Mouse (Mus musculus) splenic B cell, adult 2 months (primary cell): ENCODE data around the gene Gjd3.

Source experiments
- DNase-seq: peaks from one replicate; pipeline ENCODE4 v3.0.0-alpha.2; 2011; ENCODE audit warnings: low read depth, low spot score
- H3K27me3 ChIP-seq: 2 replicates; pipeline ENCODE4 v1.6.1; 2012; ENCODE audit warnings: mild to moderate bottlenecking, low read length, moderate library complexity, mixed read lengths; ENCODE audit not compliant: control insufficient read depth, poor library complexity, insufficient read depth, severe bottlenecking
- H3K36me3 ChIP-seq: 2 replicates; pipeline ENCODE4 v1.6.1; 2012; ENCODE audit warnings: mild to moderate bottlenecking, low read length, moderate library complexity, mixed read lengths; ENCODE audit not compliant: control insufficient read depth, poor library complexity, insufficient read depth, severe bottlenecking

The Gjd3 gene

DNA sequence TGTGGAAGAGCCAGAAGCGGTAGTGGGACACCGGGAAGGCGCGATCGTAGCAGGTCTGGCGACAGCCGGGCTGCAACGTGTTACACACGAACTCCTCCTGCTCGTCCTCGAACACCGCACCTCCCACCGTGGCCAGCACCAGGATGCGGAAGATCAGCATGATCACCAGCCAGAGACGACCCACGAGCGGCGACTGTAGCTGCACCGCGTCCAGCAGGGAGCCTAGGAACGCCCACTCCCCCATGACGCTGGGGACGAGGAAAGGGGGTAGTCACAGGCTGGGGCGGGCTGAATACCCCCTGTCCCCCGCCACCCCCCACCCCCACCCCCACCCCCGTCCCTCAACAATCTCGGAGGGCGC, at the start of gene Gjd3:
Gjd3 (minus strand) TSS at position 244 of the 361 bp plus-strand sequence.
- no peaks in the 10 kb centered on the region for H3K36me3 ChIP-seq
- DNase-seq, result no peak
- H3K27me3 ChIP-seq, result no peaks in the 10 kb centered on the region; the same call in 1 of the 2 replicates

DNA sequence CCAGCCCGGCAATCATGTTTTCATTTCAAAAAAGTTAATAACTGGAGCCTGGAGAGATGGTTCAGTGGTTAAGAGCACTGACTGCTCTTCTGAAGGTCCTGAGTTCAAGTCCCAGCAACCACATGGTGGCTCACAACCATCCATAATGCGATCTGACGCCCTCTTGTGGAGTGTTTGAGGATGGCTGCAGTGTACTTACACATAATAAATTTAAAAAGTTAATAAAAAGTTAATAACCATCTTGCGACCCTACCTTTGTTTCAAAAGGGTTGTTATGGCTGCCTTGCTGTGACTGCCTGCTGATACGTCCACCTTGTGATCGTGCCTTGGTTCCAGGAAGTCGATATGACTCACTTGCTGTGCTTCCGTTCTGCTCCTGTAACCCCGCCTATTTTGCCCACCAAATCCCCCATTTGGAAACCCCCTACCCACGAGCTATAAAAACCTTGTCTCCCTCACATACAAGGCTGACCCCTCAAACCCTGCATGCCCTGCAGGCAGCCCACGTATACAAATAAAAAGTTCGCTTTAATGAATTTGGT, 44.2 kb upstream of the Gjd3 start:
- H3K27me3 ChIP-seq, result no peaks in the 10 kb centered on the region
- no peaks in the 10 kb centered on the region for H3K36me3 ChIP-seq
- DNase-seq, result peak; percentile 36

DNA sequence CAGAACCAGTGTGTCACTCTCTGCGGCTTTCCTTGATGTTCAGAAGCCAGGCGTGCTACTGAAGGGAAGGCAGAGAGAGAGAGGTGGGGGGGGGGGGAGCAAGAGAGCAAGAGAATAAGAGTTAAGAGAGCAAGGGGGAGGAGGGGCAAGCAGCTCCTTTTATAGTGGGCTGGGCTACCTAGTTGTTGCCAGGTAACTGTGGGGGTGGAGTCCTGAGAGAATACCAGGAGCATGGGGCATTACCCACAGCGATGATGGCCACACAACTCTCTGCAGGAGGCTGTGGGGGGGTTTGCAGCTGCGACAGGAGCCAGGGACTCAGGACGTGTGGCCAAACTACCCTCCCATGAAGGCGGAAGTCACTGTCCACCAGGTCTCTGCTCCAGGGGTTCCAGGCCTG, 43.1 kb upstream of the Gjd3 start:
- H3K27me3 ChIP-seq, result no peaks in the 10 kb centered on the region
- no peak for DNase-seq
- H3K36me3 ChIP-seq, result no peaks in the 10 kb centered on the region

DNA sequence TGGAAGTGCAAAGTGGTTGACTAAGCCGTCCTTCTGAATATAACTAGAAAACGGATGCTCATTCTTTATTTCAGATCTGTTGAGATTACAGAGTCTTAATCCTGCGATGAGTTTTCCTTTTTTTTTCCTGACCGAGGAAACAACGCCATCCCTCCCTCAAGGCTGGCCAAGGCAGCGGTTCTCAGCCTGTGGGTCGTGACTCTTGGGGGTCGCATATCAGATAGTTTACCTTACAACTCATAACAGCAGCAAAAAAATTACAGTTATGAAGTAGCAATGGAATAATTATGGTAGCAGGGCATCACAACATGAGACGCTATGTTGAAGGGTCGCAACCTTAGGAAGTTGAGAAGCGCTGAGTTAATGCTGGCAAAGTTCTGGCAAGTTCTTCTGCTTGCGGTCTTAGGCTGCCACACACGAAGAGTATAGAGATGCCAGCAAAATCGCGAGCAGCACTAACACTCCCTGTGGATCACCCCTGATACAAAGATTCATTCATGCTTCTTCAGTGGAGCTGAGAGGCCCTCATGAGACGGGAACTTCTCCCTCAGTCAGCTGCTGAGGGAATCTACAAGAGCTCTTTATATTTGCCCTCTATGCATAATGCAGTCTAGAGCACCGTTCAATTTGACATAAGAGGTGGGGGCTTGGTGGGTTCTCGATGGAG, 41.8 kb upstream of the Gjd3 start:
- no peak for DNase-seq
- Histone ChIP-seq H3K27me3 (no peaks in the 10 kb centered on the region), H3K36me3 (no peaks in the 10 kb centered on the region)

DNA sequence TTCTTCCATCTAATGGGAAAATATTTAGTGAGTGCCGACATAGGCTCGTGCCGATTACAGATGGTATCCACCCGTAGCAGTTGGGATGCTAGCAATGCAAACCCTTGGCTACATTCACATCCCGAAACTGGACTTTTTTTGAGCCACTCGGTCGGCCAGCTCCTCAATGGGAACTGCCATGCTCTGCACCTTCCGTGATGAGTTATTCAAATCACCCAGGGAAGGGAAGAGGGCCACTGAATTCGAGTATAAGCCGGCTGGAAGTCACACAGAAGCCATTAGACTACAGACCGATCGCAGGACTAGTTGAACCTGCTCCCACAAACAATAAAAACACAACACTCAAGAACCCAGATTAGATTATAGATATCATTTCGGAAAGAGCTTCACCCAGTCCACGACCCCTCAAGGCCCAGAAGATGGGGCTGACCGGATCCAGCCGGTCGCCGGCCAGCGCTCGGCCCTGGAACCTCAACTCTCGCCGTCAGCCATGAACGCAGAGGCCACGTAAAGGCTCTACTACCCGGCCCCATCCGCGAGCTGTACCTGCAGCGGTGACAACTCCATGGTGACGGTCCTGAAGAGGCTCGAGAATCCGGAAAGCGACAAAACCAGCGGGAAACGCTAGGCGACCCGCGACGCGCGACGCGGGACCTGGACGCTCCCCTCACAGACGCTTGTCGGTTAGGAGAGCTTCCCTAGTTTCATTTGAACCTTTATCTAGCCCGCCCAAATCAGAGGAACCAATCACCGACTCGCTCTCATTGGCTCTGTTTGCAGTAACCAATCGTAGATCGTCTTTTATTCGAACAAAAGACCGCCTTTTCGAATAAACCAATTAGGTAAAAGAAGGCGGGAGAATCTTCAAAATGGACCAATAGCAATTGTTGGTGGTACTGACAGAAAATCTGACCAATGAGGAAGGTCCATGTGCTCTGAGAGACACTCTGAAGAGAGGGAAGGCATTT, 41.0 kb upstream of the Gjd3 start, which contains the start of gene Top2a:
Top2a (minus strand) TSS at position 690 of the 968 bp plus-strand sequence.
- DNase-seq, result peak; percentile 98
- Histone ChIP-seq H3K36me3 (no peaks in the 10 kb centered on the region), H3K27me3 (no peaks in the 10 kb centered on the region)

DNA sequence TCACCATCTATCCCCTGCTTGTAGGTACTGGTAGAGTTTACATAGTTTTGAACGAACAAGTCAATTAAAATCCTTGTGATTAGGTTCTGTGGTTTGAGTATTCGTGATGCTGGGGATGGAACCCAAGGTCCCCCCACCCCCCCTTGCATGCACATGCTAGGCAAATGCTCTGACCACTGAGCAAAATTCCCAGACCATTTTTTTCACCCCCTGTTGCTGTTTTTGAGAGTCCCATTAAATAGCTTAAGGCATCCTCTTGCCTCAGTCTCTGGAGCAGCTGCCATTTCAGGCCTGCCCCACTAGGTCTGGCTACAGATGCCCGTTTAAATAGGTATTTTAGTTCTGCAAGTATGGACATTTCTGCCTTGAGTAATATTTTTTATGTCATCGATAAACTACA, 40.3 kb upstream of the Gjd3 start:
- no peak for DNase-seq
- Histone ChIP-seq H3K27me3 (no peaks in the 10 kb centered on the region), H3K36me3 (no peaks in the 10 kb centered on the region)

DNA sequence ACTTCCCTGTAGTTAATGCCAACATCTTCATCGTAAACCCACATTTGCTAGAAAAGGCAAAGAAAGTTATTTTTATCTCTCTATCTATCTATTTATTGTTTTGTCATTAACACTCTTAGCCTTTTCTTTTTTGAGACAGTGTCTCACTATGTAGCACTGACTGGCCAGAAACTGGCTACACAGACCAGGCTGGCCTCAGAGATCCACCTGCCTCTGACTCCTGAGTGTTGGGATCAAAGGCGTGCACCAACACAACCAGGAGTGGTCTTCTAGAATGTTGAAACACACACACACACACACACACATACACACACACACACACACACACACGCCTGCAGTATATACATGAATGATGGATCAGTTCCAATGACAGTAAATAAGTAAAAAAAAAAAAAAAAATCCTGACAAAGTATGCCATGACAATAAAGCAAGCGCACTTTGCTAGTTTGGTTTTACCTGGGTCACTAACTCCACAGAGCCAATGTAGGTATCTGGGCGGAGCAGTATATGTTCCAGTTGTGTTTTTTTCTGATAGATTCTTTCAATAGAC, 39.6 kb upstream of the Gjd3 start:
- Histone ChIP-seq H3K36me3 (no peaks in the 10 kb centered on the region), H3K27me3 (no peaks in the 10 kb centered on the region)
- no peak for DNase-seq

DNA sequence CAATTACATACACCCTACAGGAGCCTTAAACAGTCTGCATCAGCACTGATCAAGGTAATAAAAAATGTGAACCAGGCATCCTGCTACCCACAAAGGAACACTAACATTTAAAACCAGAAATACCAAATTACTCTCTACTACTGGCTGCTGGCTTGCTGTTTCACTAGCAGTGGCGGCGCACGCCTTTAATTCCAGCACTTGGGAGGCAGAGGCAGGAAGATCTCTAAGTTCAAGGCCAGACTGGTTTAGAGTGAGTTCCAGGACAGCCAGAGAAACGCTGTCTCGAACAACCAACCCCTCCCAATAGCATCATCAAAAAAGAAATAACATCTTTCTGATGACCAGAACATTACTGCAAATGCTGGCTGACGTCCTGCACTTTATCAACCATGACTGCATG, 37.0 kb upstream of the Gjd3 start:
- Histone ChIP-seq H3K27me3 (no peaks in the 10 kb centered on the region; the same call in 1 of the 2 replicates), H3K36me3 (no peaks in the 10 kb centered on the region)
- DNase-seq, result no peak

DNA sequence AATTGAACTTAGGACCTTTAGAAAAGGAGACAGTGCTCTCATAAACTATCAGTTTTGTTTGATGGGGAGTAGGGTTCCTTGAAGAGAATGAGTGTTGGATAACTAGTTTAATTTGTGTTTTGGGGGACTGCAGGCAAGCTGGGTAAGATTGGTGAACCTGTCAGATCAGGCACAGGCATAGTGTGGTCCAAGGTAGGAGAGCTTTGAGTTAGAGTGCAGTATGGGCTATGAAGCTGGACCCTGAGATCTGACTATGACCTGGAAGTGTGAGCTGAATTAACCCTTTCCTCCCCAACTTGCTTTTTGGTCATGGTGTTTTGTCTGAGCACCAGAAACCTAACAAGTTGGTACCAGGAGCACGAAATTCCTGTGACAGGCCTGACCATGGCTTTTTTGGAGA, 31.0 kb upstream of the Gjd3 start:
- DNase-seq, result no peak
- H3K36me3 ChIP-seq, result no peaks in the 10 kb centered on the region

DNA sequence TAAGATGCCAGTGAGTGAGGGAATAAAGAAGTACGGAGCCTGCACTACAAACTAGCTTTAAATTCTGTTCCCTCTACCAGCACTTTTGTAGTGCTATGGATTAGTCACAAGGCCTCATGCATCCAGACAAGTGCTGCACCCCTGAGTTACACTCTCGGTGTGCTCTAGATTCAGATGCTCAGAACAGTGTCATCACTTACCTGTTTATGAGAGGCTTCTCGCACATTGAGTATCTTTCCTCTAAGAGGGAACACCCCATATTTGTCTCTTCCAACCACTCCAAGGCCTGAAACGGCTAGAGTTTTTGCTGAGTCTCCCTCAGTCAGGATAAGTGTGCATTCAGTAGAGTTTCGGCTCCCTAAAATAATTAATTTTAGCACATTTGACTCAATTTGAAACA, 27.9 kb upstream of the Gjd3 start:
- Histone ChIP-seq H3K27me3 (no peaks in the 10 kb centered on the region; the same call in 1 of the 2 replicates), H3K36me3 (no peaks in the 10 kb centered on the region)
- no peak for DNase-seq

More for the DNA sequence above, 31.0 kb upstream of the Gjd3 start:
- H3K27me3 ChIP-seq, result no peaks in the 10 kb centered on the region; the same call in 1 of the 2 replicates

DNA sequence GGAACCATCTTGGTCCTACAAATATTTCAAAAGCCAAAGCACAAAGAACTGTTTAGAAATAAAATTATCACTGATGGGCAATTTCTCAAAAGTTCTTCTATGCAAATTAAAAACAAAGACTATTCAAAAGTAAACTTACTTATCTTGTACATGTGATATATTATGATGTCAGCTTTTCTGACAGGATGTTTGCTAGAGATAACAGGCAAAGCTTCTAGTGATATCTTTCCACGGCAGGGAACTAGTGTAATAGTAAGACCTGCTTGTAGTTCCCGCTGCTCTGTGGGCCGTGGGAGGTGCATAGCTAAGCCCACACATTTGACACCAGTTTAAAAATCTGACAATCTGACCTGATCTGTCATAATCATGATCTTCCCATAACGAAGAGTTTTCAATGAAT, 27.3 kb upstream of the Gjd3 start:
- DNase-seq, result no peak
- H3K36me3 ChIP-seq, result no peaks in the 10 kb centered on the region
- H3K27me3 ChIP-seq, result no peaks in the 10 kb centered on the region; the same call in 1 of the 2 replicates

DNA sequence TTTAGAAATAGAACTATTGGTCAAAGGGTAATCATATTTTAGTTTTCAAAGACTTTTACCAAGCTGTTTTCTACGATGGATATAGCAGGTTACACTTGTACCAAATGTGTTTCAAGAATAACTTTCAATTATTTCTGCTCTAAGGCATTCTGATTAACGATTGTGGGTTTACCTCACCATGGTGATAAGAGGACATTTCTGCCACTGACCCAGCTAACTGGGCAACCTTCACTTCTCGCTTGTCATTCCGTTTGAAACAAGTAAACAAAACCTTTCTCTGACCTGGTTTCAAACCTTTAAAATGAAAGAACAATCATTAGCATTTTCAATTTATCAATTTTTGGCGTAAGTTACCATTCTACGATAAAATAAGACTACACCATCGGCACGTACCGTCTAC, 24.0 kb upstream of the Gjd3 start:
- Histone ChIP-seq H3K27me3 (no peaks in the 10 kb centered on the region; the same call in 1 of the 2 replicates), H3K36me3 (no peaks in the 10 kb centered on the region)
- DNase-seq, result no peak

DNA sequence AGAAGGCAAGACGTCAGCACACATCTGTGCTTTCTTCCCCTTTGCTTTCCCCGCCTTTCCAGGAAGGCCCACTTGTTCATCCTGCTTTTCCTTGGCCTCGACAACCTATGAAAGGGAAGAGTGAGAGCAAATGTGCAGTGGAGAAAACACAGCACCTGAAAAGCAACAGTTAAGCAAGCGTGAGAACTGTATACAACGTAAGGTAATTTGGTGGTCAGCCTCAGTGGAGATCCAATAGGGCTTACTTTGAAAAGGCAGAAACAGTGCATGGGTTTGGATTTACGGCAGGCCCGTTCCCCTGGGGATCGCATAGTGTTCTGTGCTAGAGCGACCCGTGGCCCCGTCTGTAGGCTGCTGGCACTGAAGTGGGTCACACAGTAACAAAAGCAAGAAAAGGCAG, 16.4 kb upstream of the Gjd3 start:
- H3K36me3 ChIP-seq, result no peaks in the 10 kb centered on the region
- no peaks in the 10 kb centered on the region for H3K27me3 ChIP-seq
- DNase-seq, result no peak

DNA sequence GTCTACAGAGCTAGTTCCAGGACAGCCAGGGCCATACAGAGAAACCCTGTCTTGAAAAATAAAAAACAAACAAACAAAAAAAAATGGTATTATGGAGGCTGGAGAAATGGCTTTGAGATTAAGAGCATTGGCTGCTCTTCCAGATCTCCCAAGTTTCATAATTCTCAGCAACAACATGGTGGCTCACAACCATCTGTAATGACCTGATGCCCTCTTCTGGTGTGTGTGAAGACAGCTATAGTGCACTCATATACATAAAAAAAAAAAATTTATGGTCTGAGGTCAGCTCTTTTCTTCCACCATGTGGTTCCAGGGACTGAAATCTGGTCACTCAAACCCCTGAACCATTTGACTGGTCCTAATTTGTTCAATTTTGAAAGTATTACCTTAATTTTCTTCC, 16.0 kb upstream of the Gjd3 start:
- DNase-seq, result peak; percentile 24
- Histone ChIP-seq H3K36me3 (no peaks in the 10 kb centered on the region), H3K27me3 (no peaks in the 10 kb centered on the region)

DNA sequence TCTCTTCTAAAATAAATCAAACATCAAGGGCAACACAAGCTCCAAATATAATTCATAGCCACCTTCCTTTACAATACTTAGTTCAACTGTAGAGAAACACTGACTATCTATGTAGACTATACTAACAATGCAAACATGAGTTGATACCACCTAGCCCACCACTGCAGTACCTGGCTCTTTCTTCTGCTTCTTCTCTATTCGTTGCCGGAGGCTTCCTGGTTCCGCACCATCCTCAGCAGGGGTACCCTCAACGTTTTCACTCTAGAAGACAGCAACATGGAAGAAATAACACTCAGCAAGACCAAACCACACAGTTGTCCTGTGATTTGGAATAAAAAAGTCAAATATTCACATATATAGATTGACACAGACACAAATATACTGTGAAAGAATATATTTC, 14.8 kb upstream of the Gjd3 start:
- Histone ChIP-seq H3K36me3 (no peaks in the 10 kb centered on the region), H3K27me3 (no peaks in the 10 kb centered on the region)
- DNase-seq, result no peak
